Comparison of ENCODE assay signal across 8 mouse cellular contexts in the genomic region with DNA sequence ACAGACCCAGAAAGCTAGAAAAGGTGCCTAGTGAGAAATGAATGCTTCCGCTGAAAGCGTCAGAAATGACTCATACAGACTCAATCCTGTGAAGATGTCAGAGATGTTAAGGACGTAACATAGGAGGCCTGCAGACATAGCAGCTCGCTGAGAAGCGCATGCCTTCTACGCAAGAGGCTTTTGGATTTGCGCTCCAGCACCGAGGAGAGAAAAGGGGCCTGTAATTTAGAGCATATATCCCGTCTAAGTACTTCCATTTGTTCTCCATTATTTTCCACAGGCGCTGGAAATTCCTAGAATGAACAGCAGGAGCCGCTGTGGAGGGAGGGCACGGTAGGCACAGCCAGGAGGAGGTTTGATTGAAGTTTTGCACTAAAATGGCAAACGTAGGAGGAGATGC. TPM values are rescaled to one million over a fixed set of nuclear protein-coding genes. Genes with fewer than 3 reads are reported as not detected.
A peak's percentile ranks its signal among the peaks of the same experiment; 100 is the strongest.
DNase-seq lines count a peak whose midpoint lies in the region; ATAC-seq and TF ChIP-seq lines count a peak whose summit lies in the region.

No protein-coding gene starts in this region.

- no peak overlapping the region for H3K27ac ChIP-seq in CH12.LX (ENCODE audit: insufficient read depth, low read depth)
- H3K27ac ChIP-seq in brown adipose tissue, adult 24 weeks (replicated peaks; ENCODE audit: low read depth, low read length) = no peak overlapping the region
- no peak overlapping the region for H3K27ac ChIP-seq in heart, embryonic 14.5 days (replicated peaks in 1 of 2; ENCODE audit: control insufficient read depth in 1 of 2, insufficient read depth in 1 of 2, low read depth in 2 of 2, low read length in 2 of 2)
- H3K27ac ChIP-seq in liver, embryonic 12.5 days = no peak overlapping the region
- no peak overlapping the region for H3K27ac ChIP-seq in stomach, postnatal 0 days (replicated peaks)

- H3K79me2 ChIP-seq in CH12.LX (replicated peaks; ENCODE audit: control insufficient read depth, extremely low read depth, insufficient read depth, poor library complexity, severe bottlenecking) = no peaks in the 10 kb centered on the region

- DNase-seq in CH12.LX (ENCODE audit: extremely low read depth) = peak; percentile 82
- peak; percentile 60 for DNase-seq in fibroblast of lung, adult 2 months (ENCODE audit: low read depth)
- DNase-seq in kidney, postnatal 10 days = peak; percentile 76
- peak; percentile 65 for DNase-seq in natural killer cell, adult 2 months (ENCODE audit: low spot score in 2 of 2)
- peak; percentile 81 for DNase-seq in stomach, postnatal 0 days (ENCODE audit: low spot score)

- H3K4me1 ChIP-seq in CH12.LX (ENCODE audit: control insufficient read depth in 1 of 2, insufficient read depth in 2 of 2) = peaks cover 2 to 22% of the 10 kb centered on the region in 2 experiments; a peak in 2 of 4 replicates
- 0 out of 2 replicates have a peak, but pooled peaks cover 2% of the 10 kb centered on the region for H3K4me1 ChIP-seq in brown adipose tissue, adult 24 weeks (ENCODE audit: control insufficient read depth, insufficient read depth, insufficient read length, low read length)
- H3K4me1 ChIP-seq in heart, embryonic 14.5 days (ENCODE audit: control insufficient read depth in 2 of 2, insufficient read depth in 2 of 2, low read length in 2 of 2) = peaks cover 2 to 5% of the 10 kb centered on the region in 2 experiments; a peak in 3 of 4 replicates
- peaks cover 24% of the 10 kb centered on the region for H3K4me1 ChIP-seq in liver, embryonic 12.5 days
- no peaks in the 10 kb centered on the region for H3K4me1 ChIP-seq in stomach, postnatal 0 days (replicated peaks; ENCODE audit: control insufficient read depth, insufficient read depth)

- peak; percentile 89 for TF ChIP-seq EP300 in CH12.LX (IDR thresholded peaks at IDR 0.05; ENCODE audit: low read length)
- TF ChIP-seq EP300 in stomach, postnatal 0 days (optimal IDR thresholded peaks at IDR 0.05) = no peak

- in situ Hi-C loops in CH12.LX (cut with MboI; ENCODE audit: low pct_ligation_motif_present, low pct_unique_long_range_greater_than_20kb, low sequenced_read_pairs) = loop anchor here (10.0 kb wide), 2 partner anchors 116 to 346 kb away; no protein-coding TSS in a partner anchor

- WGBS in heart, embryonic 14.5 days = 15% methylated on average over 13 of the region's 13 CpGs
- WGBS in liver, embryonic 12.5 days (ENCODE audit: insufficient replicate concordance) = 24% methylated on average over 13 of the region's 13 CpGs
- WGBS in stomach, postnatal 0 days = 13% methylated on average over 13 of the region's 13 CpGs

- ATAC-seq in heart, embryonic 14.5 days (ENCODE audit: insufficient number of reproducible peaks, insufficient read depth, low FRiP score, low read depth) = no peak
- no peak for ATAC-seq in liver, embryonic 12.5 days
- ATAC-seq in stomach, postnatal 0 days (ENCODE audit: low FRiP score, low TSS enrichment) = peak; percentile 20; the same call in 1 of the 2 replicates

- peak; percentile 18 for TF ChIP-seq RAD21 in CH12.LX (IDR thresholded peaks at IDR 0.05; ENCODE audit: low read depth, low read length)

- dilution Hi-C loops in CH12.LX (cut with MboI; ENCODE audit: extremely low pct_ligation_motif_present, extremely low pct_unique_long_range_greater_than_20kb, low sequenced_read_pairs) = no loop called here

- H3K9me3 ChIP-seq in CH12.LX (replicated peaks; ENCODE audit: low read length) = no peaks in the 10 kb centered on the region
- no peaks in the 10 kb centered on the region for H3K9me3 ChIP-seq in heart, embryonic 14.5 days (ENCODE audit: control insufficient read depth, low read length)
- H3K9me3 ChIP-seq in liver, embryonic 12.5 days (replicated peaks) = no peaks in the 10 kb centered on the region
- no peaks in the 10 kb centered on the region for H3K9me3 ChIP-seq in stomach, postnatal 0 days (ENCODE audit: control insufficient read depth, low read length)

- peak overlapping the region; percentile 37 for H3K4me2 ChIP-seq in CH12.LX (ENCODE audit: insufficient read depth, low read depth, poor library complexity, severe bottlenecking)
- H3K4me2 ChIP-seq in heart, embryonic 14.5 days (ENCODE audit: low read length) = peak overlapping the region; percentile 67
- peak overlapping the region; percentile 78 for H3K4me2 ChIP-seq in liver, embryonic 12.5 days
- H3K4me2 ChIP-seq in stomach, postnatal 0 days (replicated peaks; ENCODE audit: low read depth) = peak overlapping the region; percentile 71

- peaks cover 30% of the 10 kb centered on the region for H3K27me3 ChIP-seq in CH12.LX (replicated peaks)
- H3K27me3 ChIP-seq in heart, embryonic 14.5 days (ENCODE audit: control insufficient read depth, insufficient read depth, low read length) = no peaks in the 10 kb centered on the region
- H3K27me3 ChIP-seq in liver, embryonic 12.5 days (replicated peaks) = no peaks in the 10 kb centered on the region
- H3K27me3 ChIP-seq in stomach, postnatal 0 days (ENCODE audit: control insufficient read depth, insufficient read depth, low read length) = no peaks in the 10 kb centered on the region

- peak; percentile 83 to 94 for TF ChIP-seq CTCF in CH12.LX (conservative IDR thresholded peaks at IDR 0.05 in 1 of 2, IDR thresholded peaks at IDR 0.05 in 1 of 2; ENCODE audit: low read depth in 2 of 2, low read length in 2 of 2)
- peak; percentile 80 for TF ChIP-seq CTCF in stomach, postnatal 0 days (IDR thresholded peaks at IDR 0.05; ENCODE audit: low read depth)

- peak overlapping the region; percentile 38 for H3K9ac ChIP-seq in CH12.LX (ENCODE audit: insufficient read depth, low read depth)
- no peak overlapping the region for H3K9ac ChIP-seq in heart, embryonic 14.5 days (ENCODE audit: low read length)
- peak overlapping the region; percentile 35; the same call in 1 of the 2 replicates for H3K9ac ChIP-seq in liver, embryonic 12.5 days
- H3K9ac ChIP-seq in stomach, postnatal 0 days (ENCODE audit: low read length) = no peak overlapping the region

- TF ChIP-seq POLR2A in CH12.LX (IDR thresholded peaks at IDR 0.05; ENCODE audit: low read depth, low read length) = no peak

- no peaks in the 10 kb centered on the region for H3K36me3 ChIP-seq in CH12.LX (replicated peaks in 1 of 2; ENCODE audit: control insufficient read depth in 1 of 2, insufficient read depth in 1 of 2, low read length in 1 of 2)
- no peaks in the 10 kb centered on the region for H3K36me3 ChIP-seq in heart, embryonic 14.5 days (ENCODE audit: control insufficient read depth, insufficient read depth, low read length)
- no peaks in the 10 kb centered on the region for H3K36me3 ChIP-seq in liver, embryonic 12.5 days
- H3K36me3 ChIP-seq in stomach, postnatal 0 days (ENCODE audit: control insufficient read depth, insufficient read depth, low read length) = no peaks in the 10 kb centered on the region

- peak overlapping the region; percentile 39 to 57 (median 51) for H3K4me3 ChIP-seq in CH12.LX (replicated peaks in 1 of 3; ENCODE audit: low read depth in 2 of 3, low read length in 2 of 3, poor library complexity in 1 of 3)
- H3K4me3 ChIP-seq in brown adipose tissue, adult 24 weeks (ENCODE audit: insufficient read depth, low read depth, low read length) = peak overlapping the region; percentile 42
- peak overlapping the region; percentile 17 to 53; a peak in 3 of 4 replicates for H3K4me3 ChIP-seq in heart, embryonic 14.5 days (ENCODE audit: control insufficient read depth in 1 of 2, insufficient read depth in 1 of 2, low read depth in 1 of 2, low read length in 2 of 2)
- peak overlapping the region; percentile 72 for H3K4me3 ChIP-seq in liver, embryonic 12.5 days
- peak overlapping the region; percentile 57; the same call in 1 of the 2 replicates for H3K4me3 ChIP-seq in stomach, postnatal 0 days (ENCODE audit: low read depth, low read length)

TF ChIP-seq in CH12.LX, 34 proteins besides CTCF, POLR2A, EP300 and RAD21 (continues in another document):
- no peak for TF ChIP-seq ZMIZ1 (IDR thresholded peaks at IDR 0.05; ENCODE audit: low read depth, low read length)

RNA-seq across cellular contexts. Expression of a gene that starts 5.8 kb away (rescaled TPM):
- total RNA-seq in CH12.LX (2012; rRNA removed) (14.7 and 18.7 TPM in 2 replicates), CH12.LX (2014; rRNA removed) (13.1 and 14.2 TPM in 2 replicates)
- polyA plus RNA-seq in CH12.LX (2012; ENCODE audit: insufficient read length, low read depth) = 17.6 and 17.7 TPM in 2 replicates
- 2.0 and 2.6 TPM in 2 replicates for polyA plus RNA-seq in brown adipose tissue, adult 24 weeks (2012; ENCODE audit: insufficient read depth, insufficient read length, missing spikeins)
- polyA plus RNA-seq in heart, embryonic 14.5 days (2014; fragmentation: Nextera tagmentation; extraction: Ambion mirVana) = 6.9 and 7.6 TPM in 2 replicates
- polyA plus RNA-seq in liver, embryonic 12.5 days (2016; fragmentation: Nextera tagmentation; extraction: Ambion mirVana) = 18.2 and 18.5 TPM in 2 replicates
- polyA plus RNA-seq in stomach, postnatal 0 days (2015; fragmentation: Nextera tagmentation; extraction: Ambion mirVana) = 13.7 and 14.8 TPM in 2 replicates

RNA-seq across cellular contexts. Expression of a gene that starts 26.5 kb away (rescaled TPM):
- not detected in 2 replicates for total RNA-seq in CH12.LX (2012; rRNA removed)
- not detected in 2 replicates for total RNA-seq in CH12.LX (2014; rRNA removed)
- polyA plus RNA-seq in CH12.LX (2012; ENCODE audit: insufficient read length, low read depth) = not detected in 2 replicates
- polyA plus RNA-seq in brown adipose tissue, adult 24 weeks (2012; ENCODE audit: insufficient read depth, insufficient read length, missing spikeins) = not detected in 2 replicates
- polyA plus RNA-seq in heart, embryonic 14.5 days (2014; fragmentation: Nextera tagmentation; extraction: Ambion mirVana) = not detected in 2 replicates
- 0.14 and 0.43 TPM in 2 replicates for polyA plus RNA-seq in liver, embryonic 12.5 days (2016; fragmentation: Nextera tagmentation; extraction: Ambion mirVana)
- 0.49 and 0.50 TPM in 2 replicates for polyA plus RNA-seq in stomach, postnatal 0 days (2015; fragmentation: Nextera tagmentation; extraction: Ambion mirVana)

RNA-seq across cellular contexts. Expression of a gene that starts 29.1 kb away (rescaled TPM):
- total RNA-seq in CH12.LX (2012; rRNA removed) = 34.9 and 43.7 TPM in 2 replicates
- 38.8 and 40.5 TPM in 2 replicates for total RNA-seq in CH12.LX (2014; rRNA removed)
- 27.4 and 31.2 TPM in 2 replicates for polyA plus RNA-seq in CH12.LX (2012; ENCODE audit: insufficient read length, low read depth)
- 54.9 and 75.8 TPM in 2 replicates for polyA plus RNA-seq in brown adipose tissue, adult 24 weeks (2012; ENCODE audit: insufficient read depth, insufficient read length, missing spikeins)
- 33.9 and 38.4 TPM in 2 replicates for polyA plus RNA-seq in heart, embryonic 14.5 days (2014; fragmentation: Nextera tagmentation; extraction: Ambion mirVana)
- 50.1 and 50.4 TPM in 2 replicates for polyA plus RNA-seq in liver, embryonic 12.5 days (2016; fragmentation: Nextera tagmentation; extraction: Ambion mirVana)
- polyA plus RNA-seq in stomach, postnatal 0 days (2015; fragmentation: Nextera tagmentation; extraction: Ambion mirVana) = 76.0 and 78.4 TPM in 2 replicates

RNA-seq across cellular contexts. Expression of a gene that starts 29.5 kb away (rescaled TPM):
- 26.1 and 27.7 TPM in 2 replicates for total RNA-seq in CH12.LX (2012; rRNA removed)
- total RNA-seq in CH12.LX (2014; rRNA removed) = 18.1 and 18.6 TPM in 2 replicates
- polyA plus RNA-seq in CH12.LX (2012; ENCODE audit: insufficient read length, low read depth) = 22.2 and 22.8 TPM in 2 replicates
- 19.5 and 20.6 TPM in 2 replicates for polyA plus RNA-seq in brown adipose tissue, adult 24 weeks (2012; ENCODE audit: insufficient read depth, insufficient read length, missing spikeins)
- 19.2 and 19.5 TPM in 2 replicates for polyA plus RNA-seq in heart, embryonic 14.5 days (2014; fragmentation: Nextera tagmentation; extraction: Ambion mirVana)
- 19.8 and 19.9 TPM in 2 replicates for polyA plus RNA-seq in liver, embryonic 12.5 days (2016; fragmentation: Nextera tagmentation; extraction: Ambion mirVana)
- polyA plus RNA-seq in stomach, postnatal 0 days (2015; fragmentation: Nextera tagmentation; extraction: Ambion mirVana) = 33.6 and 34.1 TPM in 2 replicates

Comparison
In these comparisons a context has a peak if more than half of its experiments do, and no peak if none do; other contexts are left out.
1. H3K9ac ChIP-seq: peak in CH12.LX (single experiment) and liver, embryonic 12.5 days (single experiment); none in heart, embryonic 14.5 days (single experiment) and stomach, postnatal 0 days (single experiment).
2. Peak in every context shown above with its lines, with median percentiles within 50 percentile points of each other: DNase-seq, H3K4me2 ChIP-seq and H3K4me3 ChIP-seq.